Mouse (Mus musculus): ENCODE results near the gene Lamtor5.

The Lamtor5 gene

GRCm38 (mm10) chr3:107278479-107279269, at the start of gene Lamtor5:
Gene Lamtor5, plus strand, starts transcription at chr3:107278858.
- peak; percentile 92 for DNase-seq

- DNase-seq = no peak
Measured at GRCm38 (mm10) chr3:107229221-107229620, 49.4 kb upstream of the Lamtor5 start.

GRCm38 (mm10) chr3:107229822-107230221, 48.8 kb upstream of the Lamtor5 start:
- no peak for DNase-seq

GRCm38 (mm10) chr3:107230527-107230926, 48.1 kb upstream of the Lamtor5 start, which contains the start of gene A630076J17Rik:
Gene A630076J17Rik, plus strand, starts transcription at chr3:107230614.
- DNase-seq = no peak

GRCm38 (mm10) chr3:107231202-107231601, 47.5 kb upstream of the Lamtor5 start:
- no peak for DNase-seq

- peak; percentile 75 for DNase-seq
Measured at GRCm38 (mm10) chr3:107233351-107233813, 45.3 kb upstream of the Lamtor5 start.

GRCm38 (mm10) chr3:107233945-107234344, 44.7 kb upstream of the Lamtor5 start:
- DNase-seq = no peak

- DNase-seq = no peak
Measured at GRCm38 (mm10) chr3:107238051-107238450, 40.6 kb upstream of the Lamtor5 start.

- DNase-seq = no peak
Measured at GRCm38 (mm10) chr3:107238471-107238980, 40.1 kb upstream of the Lamtor5 start.

GRCm38 (mm10) chr3:107239607-107240006, 39.1 kb upstream of the Lamtor5 start, which contains the start of gene Prok1:
Gene Prok1, minus strand, starts transcription at chr3:107239707.
- DNase-seq = no peak

- no peak for DNase-seq
Measured at GRCm38 (mm10) chr3:107241389-107242094, 37.1 kb upstream of the Lamtor5 start.

- DNase-seq = no peak
Measured at GRCm38 (mm10) chr3:107246876-107247275, 31.8 kb upstream of the Lamtor5 start.

GRCm38 (mm10) chr3:107249042-107249441, 29.6 kb upstream of the Lamtor5 start:
- DNase-seq = no peak

- DNase-seq = no peak
Measured at GRCm38 (mm10) chr3:107250320-107250719, 28.3 kb upstream of the Lamtor5 start.

GRCm38 (mm10) chr3:107252035-107252434, 26.6 kb upstream of the Lamtor5 start:
- no peak for DNase-seq

- no peak for DNase-seq
Measured at GRCm38 (mm10) chr3:107253925-107254324, 24.7 kb upstream of the Lamtor5 start.

GRCm38 (mm10) chr3:107255992-107256391, 22.7 kb upstream of the Lamtor5 start:
- no peak for DNase-seq

GRCm38 (mm10) chr3:107256724-107257123, 21.9 kb upstream of the Lamtor5 start:
- DNase-seq = no peak

- DNase-seq = no peak
Measured at GRCm38 (mm10) chr3:107257924-107258323, 20.7 kb upstream of the Lamtor5 start.

- no peak for DNase-seq
Measured at GRCm38 (mm10) chr3:107260956-107261850, 17.5 kb upstream of the Lamtor5 start.

GRCm38 (mm10) chr3:107261851-107262165, 16.9 kb upstream of the Lamtor5 start:
- no peak for DNase-seq

GRCm38 (mm10) chr3:107266814-107267345, 11.8 kb upstream of the Lamtor5 start:
- DNase-seq = no peak
